Mouse (Mus musculus) ES-E14 (cell line): ENCODE measurements around the gene Pcbp3. TPM values are rescaled to one million over a fixed set of nuclear protein-coding genes. Genes with fewer than 3 reads are reported as not detected.

ENCODE experiments used
- DNase-seq: peaks from one replicate; pipeline ENCODE4 v3.0.0-alpha.2; 2013; ENCODE audit warnings: low read depth, low spot score
- H3K27ac ChIP-seq: 2 replicates; pipeline ENCODE4 v1.5.1; 2012; ENCODE audit warnings: low read depth, mild to moderate bottlenecking, low read length, moderate library complexity, mixed read lengths; ENCODE audit not compliant: poor library complexity, insufficient read depth, severe bottlenecking
- H3K36me3 ChIP-seq: 2 replicates; pipeline ENCODE4 v1.6.1; 2012; ENCODE audit warnings: mild to moderate bottlenecking, low read length, moderate library complexity, mixed read lengths; ENCODE audit not compliant: control insufficient read depth, poor library complexity, insufficient read depth, severe bottlenecking
- H3K4me1 ChIP-seq, 2 experiments: fragments of 150-350 bp in 1 of 2; sonication (generic) in 1 of 2; 2 replicates each; pipeline ENCODE4 v1.6.1; 2012; ENCODE audit warnings: low read length in 2 of 2, mild to moderate bottlenecking in 1 of 2, mixed read lengths in 1 of 2; ENCODE audit not compliant: control insufficient read depth in 2 of 2, insufficient read depth in 2 of 2, poor library complexity in 1 of 2
- H3K4me3 ChIP-seq, 2 experiments: fragments of 150-350 bp in 1 of 2; sonication (generic) in 1 of 2; 2 replicates each; pipeline ENCODE4 v1.5.1; 2012; ENCODE audit warnings: low read length in 2 of 2, low read depth in 1 of 2, mild to moderate bottlenecking in 1 of 2, mixed read lengths in 1 of 2; ENCODE audit not compliant: insufficient read depth in 1 of 2, poor library complexity in 1 of 2, severe bottlenecking in 1 of 2
- H3K9ac ChIP-seq: 2 replicates; pipeline ENCODE4 v1.6.1; 2012; ENCODE audit warnings: low read depth, mild to moderate bottlenecking, low read length, mixed read lengths; ENCODE audit not compliant: poor library complexity, insufficient read depth, severe bottlenecking
- H3K9me3 ChIP-seq: fragments of 150-350 bp; sonication (generic); 2 replicates; pipeline ENCODE4 v1.6.1; 2012; ENCODE audit warnings: low read depth, mild to moderate bottlenecking, low read length; ENCODE audit not compliant: control insufficient read depth, insufficient read depth
- CHD2 ChIP-seq: IDR thresholded peaks from 2 replicates; pipeline ENCODE4 v1.6.1; 2014; ENCODE audit warnings: mild to moderate bottlenecking, low read depth, low read length, inconsistent platforms
- HCFC1 ChIP-seq: IDR thresholded peaks from 2 replicates; pipeline ENCODE4 v1.6.1; 2012; ENCODE audit warnings: low read length, inconsistent platforms, borderline replicate concordance; ENCODE audit not compliant: insufficient read depth
- MAFK ChIP-seq: IDR thresholded peaks from 2 replicates; pipeline ENCODE4 v1.6.1; 2014; ENCODE audit warnings: mild to moderate bottlenecking, low read depth, low read length, inconsistent platforms; ENCODE audit not compliant: insufficient read depth
- ZC3H11A ChIP-seq: IDR thresholded peaks from 2 replicates; pipeline ENCODE4 v1.6.1; 2012; ENCODE audit warnings: low read depth, mild to moderate bottlenecking, inconsistent platforms, low read length, borderline replicate concordance
- ZNF384 ChIP-seq: IDR thresholded peaks from 2 replicates; pipeline ENCODE4 v1.6.1; 2012; ENCODE audit warnings: low read depth, low read length, inconsistent platforms
- in situ Hi-C, 2 experiments: fragments of 600-800 bp; cut with MboI; formaldehyde crosslinking; loops; one replicate each; pipeline ENCODE4 v1.15.1; 2025; ENCODE audit warnings: low sequenced_read_pairs in 2 of 2, inconsistent platforms in 1 of 2; ENCODE audit not compliant: unreplicated experiment in 2 of 2
- total RNA-seq: library from RNA; depleted of rRNA; stranded (reverse); fragments of 300-350 nt; gene quantifications from 2 replicates; pipeline ENCODE4 v1.2.3, GENCODE M21; 2012

Gene Pcbp3
- total RNA-seq, 1 experiment = 7.9 TPM

DNA sequence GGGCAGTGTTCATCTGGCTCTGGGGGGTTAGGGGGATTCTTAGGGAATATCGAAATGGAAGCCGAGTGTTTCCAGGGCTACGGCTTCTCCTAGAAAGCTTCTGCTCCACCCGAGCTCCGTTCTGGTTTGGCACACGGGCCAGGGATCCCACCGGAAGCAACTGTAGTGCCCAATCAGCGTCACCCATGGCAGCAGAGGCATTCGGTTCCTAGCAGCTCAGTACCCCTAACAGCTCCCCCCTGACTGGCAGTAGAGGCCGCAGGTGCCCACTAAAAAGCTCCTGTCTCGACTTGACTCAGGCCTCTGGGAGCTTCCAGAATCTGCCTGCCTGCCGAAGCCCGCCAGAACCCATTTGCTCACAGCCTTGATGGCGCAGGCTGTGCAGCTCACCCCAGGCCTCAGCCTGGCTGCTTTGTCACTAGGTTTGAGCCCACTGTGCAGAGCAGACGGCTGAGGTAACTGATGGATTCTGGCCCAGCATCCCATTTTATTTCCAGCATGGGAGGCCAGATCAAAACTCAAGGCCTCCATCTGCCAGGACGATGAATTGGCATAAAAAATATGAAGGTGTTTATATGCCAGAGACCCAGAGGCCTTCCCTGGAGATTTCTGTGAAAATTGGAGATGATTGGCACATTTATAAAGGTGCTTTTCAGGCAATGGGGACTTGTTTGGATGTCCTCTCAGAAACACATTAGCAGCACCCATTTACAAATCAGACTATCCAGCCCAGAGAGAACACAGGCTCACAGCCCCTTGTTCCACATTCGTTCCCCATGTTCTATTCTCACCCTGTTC is 78.8 kb downstream of the Pcbp3 start:
- Histone ChIP-seq H3K27ac (no peak overlapping the region), H3K9ac (no peak overlapping the region; the same call in 1 of the 2 replicates), H3K9me3 (no peaks in the 10 kb centered on the region), H3K36me3 (no peaks in the 10 kb centered on the region), H3K4me1 (peaks cover 0 to 5% of the 10 kb centered on the region in 2 experiments; a peak in 1 of 4 replicates), H3K4me3 (no peak overlapping the region)
- TF ChIP-seq ZNF384 (no peak), MAFK (no peak), ZC3H11A (no peak), HCFC1 (no peak), CHD2 (no peak)
- in situ Hi-C loops = no loop called here
- DNase-seq = no peak

DNA sequence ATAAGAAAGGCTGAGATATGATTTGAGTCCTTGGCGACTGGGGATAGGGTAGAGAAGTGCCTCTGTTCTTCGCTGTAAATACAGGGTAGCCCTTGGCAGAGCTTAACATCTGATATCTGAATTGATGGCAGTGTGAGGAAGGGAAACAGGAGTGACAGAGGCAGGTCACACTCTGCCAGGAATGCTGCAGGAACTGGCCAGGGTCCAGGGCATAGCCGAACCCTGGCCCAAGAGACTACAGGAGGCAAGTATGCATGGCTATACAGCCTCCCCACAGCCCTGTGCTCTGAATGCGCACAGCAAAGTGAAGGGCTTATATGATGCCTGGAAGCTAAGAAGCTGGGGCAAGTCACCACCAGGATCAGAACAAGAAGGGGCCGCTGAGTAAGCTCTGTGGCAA is 79.8 kb downstream of the Pcbp3 start:
- TF ChIP-seq ZNF384 (no peak), MAFK (no peak), CHD2 (no peak), ZC3H11A (no peak), HCFC1 (no peak)
- no peak overlapping the region for H3K9ac ChIP-seq
- in situ Hi-C loops = no loop called here
- no peaks in the 10 kb centered on the region for H3K9me3 ChIP-seq
- H3K4me1 ChIP-seq = peaks cover 0 to 5% of the 10 kb centered on the region in 2 experiments; a peak in 1 of 4 replicates
- no peak overlapping the region; the same call in 1 of the 2 replicates for H3K27ac ChIP-seq
- DNase-seq = no peak
- no peak overlapping the region for H3K4me3 ChIP-seq
- H3K36me3 ChIP-seq = no peaks in the 10 kb centered on the region

DNA sequence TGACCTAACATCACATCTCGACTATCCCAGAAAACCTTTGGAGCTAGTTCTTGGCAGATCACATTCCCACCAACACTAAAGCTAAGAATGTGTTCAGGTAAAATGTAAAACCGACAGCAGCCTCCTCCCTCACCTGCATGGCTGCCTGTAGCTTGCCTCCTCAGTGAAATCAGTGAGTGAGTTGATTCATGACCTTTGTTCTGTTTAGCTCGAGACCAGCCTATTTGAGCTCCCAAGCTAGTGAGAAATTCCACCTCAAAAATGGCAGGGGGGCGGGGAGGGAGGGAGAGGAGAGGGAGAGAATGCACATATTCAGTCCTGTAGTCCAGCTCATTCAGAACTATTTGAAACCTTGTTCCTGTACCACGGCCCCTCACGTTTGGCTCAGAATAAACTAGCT is 86.4 kb downstream of the Pcbp3 start:
- Histone ChIP-seq H3K9ac (no peak overlapping the region), H3K9me3 (no peaks in the 10 kb centered on the region), H3K27ac (no peak overlapping the region), H3K4me1 (no peaks in the 10 kb centered on the region), H3K36me3 (no peaks in the 10 kb centered on the region), H3K4me3 (no peak overlapping the region)
- in situ Hi-C loops = no loop called here
- no peak for TF ChIP-seq ZNF384
- no peak for TF ChIP-seq HCFC1
- TF ChIP-seq CHD2 = no peak
- no peak for TF ChIP-seq ZC3H11A
- no peak for TF ChIP-seq MAFK
- DNase-seq = no peak

- in situ Hi-C loops = no loop called here
- DNase-seq = no peak
- TF ChIP-seq HCFC1 (no peak), CHD2 (no peak), ZC3H11A (no peak), MAFK (no peak), ZNF384 (no peak)
Observed at GRCm38 (mm10) chr10:76874879-76875278, 86.8 kb downstream of the Pcbp3 start.

More at GRCm38 (mm10) chr10:76874879-76875278, 86.8 kb downstream of the Pcbp3 start:
- Histone ChIP-seq H3K9ac (no peak overlapping the region), H3K9me3 (no peaks in the 10 kb centered on the region), H3K27ac (no peak overlapping the region), H3K4me1 (no peaks in the 10 kb centered on the region), H3K4me3 (no peak overlapping the region), H3K36me3 (no peaks in the 10 kb centered on the region)
